Mouse (Mus musculus): ENCODE results near the gene Psmb2. TPM values are rescaled to one million over a fixed set of nuclear protein-coding genes. Genes with fewer than 3 reads are reported as not detected.
A peak's percentile ranks its signal among the peaks of the same experiment; 100 is the strongest.

Psmb2 gene
- polyA plus RNA-seq (2015; fragmentation: Nextera tagmentation; extraction: Ambion mirVana), result 447 and 451 TPM in 2 replicates

DNA sequence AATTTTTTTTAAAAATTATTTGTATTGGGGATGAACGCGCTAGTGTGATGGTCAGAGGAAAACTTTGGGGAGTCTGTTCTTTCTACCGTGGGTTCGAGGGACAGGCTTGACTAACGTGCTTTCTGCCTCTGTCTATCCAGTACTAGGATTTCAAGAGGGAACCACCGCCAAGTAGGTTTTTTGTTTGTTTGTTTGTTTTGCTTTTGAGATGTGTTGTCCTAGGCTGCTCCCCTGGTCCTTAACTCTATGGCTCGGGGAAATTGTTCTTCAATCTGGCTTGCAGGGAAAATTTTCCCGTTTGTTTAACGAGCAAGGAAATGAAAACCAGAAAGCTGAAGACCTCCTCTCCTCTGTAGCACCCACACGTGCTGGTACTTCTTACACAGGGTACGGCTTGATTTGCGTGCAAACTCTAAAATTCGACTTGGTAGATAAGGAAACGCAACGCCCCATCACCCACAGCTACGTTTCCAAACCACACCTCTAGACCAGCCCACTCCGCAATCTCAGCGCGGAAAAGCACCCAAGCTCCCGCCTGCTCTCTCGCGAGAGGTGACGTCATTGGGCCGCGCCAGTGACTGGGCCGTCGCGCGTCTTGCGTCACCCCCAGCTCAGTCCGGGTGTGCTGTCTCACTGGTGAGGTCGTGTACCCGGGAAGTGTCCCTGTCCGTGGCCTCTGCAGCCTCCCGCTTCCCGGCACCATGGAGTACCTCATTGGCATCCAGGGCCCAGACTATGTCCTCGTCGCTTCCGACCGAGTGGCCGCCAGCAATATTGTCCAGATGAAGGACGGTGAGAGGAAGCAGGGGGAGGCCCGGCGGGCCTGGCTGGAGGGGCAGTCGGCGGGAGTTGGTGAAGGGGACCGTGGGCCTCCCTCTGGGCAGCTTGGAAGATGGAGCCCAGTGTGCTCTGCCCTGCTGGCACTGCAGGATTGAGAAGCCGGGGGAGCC lies at the start of gene Psmb2:
Gene Psmb2 (plus strand): TSS at position 577 of the 950 bp plus-strand sequence.
- Histone ChIP-seq H3K9ac (ENCODE audit: low read length) (peak within 1 kb of the TSS; percentile 99), H3K27me3 (ENCODE audit: control insufficient read depth, insufficient read depth, low read depth, low read length) (no peaks in the 10 kb centered on the region), H3K27ac (ENCODE audit: low read length) (peak within 1 kb of the TSS; percentile 85), H3K4me2 (ENCODE audit: low read depth, low read length) (peak within 1 kb of the TSS; percentile 97), H3K9me3 (ENCODE audit: control insufficient read depth, low read length) (no peaks in the 10 kb centered on the region), H3K36me3 (ENCODE audit: control insufficient read depth, insufficient read depth, low read length) (no peaks in the 10 kb centered on the region), H3K4me3 (ENCODE audit: low read length) (peak within 1 kb of the TSS; percentile 100), H3K4me1 (replicated peaks; ENCODE audit: control insufficient read depth, insufficient read depth, low read length) (peaks cover 7% of the 10 kb centered on the region; the same call in 1 of the 2 replicates)
- 3% methylated on average over 48 of the region's 48 CpGs for WGBS
- ATAC-seq (ENCODE audit: low read depth), result peak; percentile 99

DNA sequence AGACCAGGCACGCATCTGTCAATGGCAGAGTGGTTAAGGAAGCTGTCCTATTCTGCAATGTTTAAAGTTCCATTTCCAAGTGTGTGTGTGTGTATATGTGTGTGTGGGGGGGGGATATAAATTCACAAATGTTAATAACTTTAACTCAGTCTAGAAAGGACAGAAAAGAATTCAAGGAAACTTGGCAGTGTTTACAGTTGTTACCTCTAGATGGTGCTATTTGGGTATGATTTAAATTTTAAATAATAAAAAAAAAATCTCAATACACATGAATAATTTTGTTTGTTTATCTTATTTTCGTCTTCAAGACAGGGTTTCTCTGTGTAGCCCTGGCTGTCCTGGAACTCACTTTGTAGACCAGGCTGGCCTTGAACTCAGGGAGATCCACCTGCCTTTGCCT lies 45.5 kb upstream of the Psmb2 start:
- Histone ChIP-seq H3K9ac (ENCODE audit: low read length) (no peak overlapping the region), H3K27ac (ENCODE audit: low read length) (no peak overlapping the region), H3K4me3 (ENCODE audit: low read length) (no peak overlapping the region), H3K4me1 (replicated peaks; ENCODE audit: control insufficient read depth, insufficient read depth, low read length) (no peaks in the 10 kb centered on the region; the same call in 1 of the 2 replicates), H3K27me3 (ENCODE audit: control insufficient read depth, insufficient read depth, low read depth, low read length) (no peaks in the 10 kb centered on the region), H3K4me2 (ENCODE audit: low read depth, low read length) (no peak overlapping the region), H3K36me3 (ENCODE audit: control insufficient read depth, insufficient read depth, low read length) (no peaks in the 10 kb centered on the region), H3K9me3 (ENCODE audit: control insufficient read depth, low read length) (no peaks in the 10 kb centered on the region)
- 34% methylated on average over 2 of the region's 2 CpGs for WGBS
- no peak for ATAC-seq (ENCODE audit: low read depth)

DNA sequence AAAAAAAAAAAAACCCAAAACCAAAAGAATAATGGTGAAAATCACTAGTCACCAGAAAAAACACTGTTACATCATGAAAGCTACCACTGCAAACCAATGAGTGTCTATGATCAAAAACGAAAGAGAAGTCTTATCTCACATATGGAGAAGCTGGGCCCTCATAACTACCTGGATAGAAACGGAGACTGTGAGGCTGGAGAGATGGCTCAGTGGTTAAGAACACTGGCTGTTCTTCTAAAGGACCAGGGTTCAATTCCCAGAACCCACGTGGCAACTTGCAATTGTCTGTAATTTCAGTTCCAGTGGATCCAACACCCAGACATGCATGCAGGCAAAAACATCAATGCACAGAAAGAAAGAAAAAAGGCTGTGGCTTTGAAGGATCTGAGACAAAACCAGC lies 44.8 kb upstream of the Psmb2 start:
- H3K27me3 ChIP-seq (ENCODE audit: control insufficient read depth, insufficient read depth, low read depth, low read length), result no peaks in the 10 kb centered on the region
- no peaks in the 10 kb centered on the region for H3K9me3 ChIP-seq (ENCODE audit: control insufficient read depth, low read length)
- H3K9ac ChIP-seq (ENCODE audit: low read length), result no peak overlapping the region
- H3K4me2 ChIP-seq (ENCODE audit: low read depth, low read length), result no peak overlapping the region
- no peak overlapping the region for H3K27ac ChIP-seq (ENCODE audit: low read length)
- no peaks in the 10 kb centered on the region for H3K4me1 ChIP-seq (replicated peaks; ENCODE audit: control insufficient read depth, insufficient read depth, low read length)
- no peak overlapping the region for H3K4me3 ChIP-seq (ENCODE audit: low read length)
- ATAC-seq (ENCODE audit: low read depth), result no peak
- H3K36me3 ChIP-seq (ENCODE audit: control insufficient read depth, insufficient read depth, low read length), result no peaks in the 10 kb centered on the region
- 55% methylated on average over 3 of the region's 3 CpGs for WGBS

DNA sequence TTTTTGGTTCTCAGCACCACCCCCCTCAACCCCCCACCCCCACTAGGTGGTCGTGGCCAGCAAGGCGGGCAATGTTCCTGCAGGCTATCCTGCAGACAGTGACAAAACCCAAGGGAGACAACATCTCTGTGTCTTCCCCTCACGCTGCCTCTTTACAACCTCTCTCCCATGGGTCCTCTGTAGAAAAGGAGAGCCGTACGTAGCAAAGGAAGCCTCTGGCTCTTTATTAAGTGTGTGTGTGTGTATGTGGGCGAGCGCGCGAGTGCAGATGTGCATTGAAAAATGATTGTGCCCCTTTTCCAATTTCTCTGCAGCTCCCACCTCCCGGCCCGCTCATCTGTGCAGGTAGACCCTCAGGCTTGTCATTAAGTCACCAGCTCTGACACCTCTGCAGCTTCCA lies 41.1 kb upstream of the Psmb2 start:
- ATAC-seq (ENCODE audit: low read depth), result no peak
- Histone ChIP-seq H3K9ac (ENCODE audit: low read length) (no peak overlapping the region), H3K27ac (ENCODE audit: low read length) (no peak overlapping the region), H3K9me3 (ENCODE audit: control insufficient read depth, low read length) (no peaks in the 10 kb centered on the region), H3K27me3 (ENCODE audit: control insufficient read depth, insufficient read depth, low read depth, low read length) (no peaks in the 10 kb centered on the region), H3K4me2 (ENCODE audit: low read depth, low read length) (no peak overlapping the region), H3K4me1 (replicated peaks; ENCODE audit: control insufficient read depth, insufficient read depth, low read length) (no peaks in the 10 kb centered on the region), H3K36me3 (ENCODE audit: control insufficient read depth, insufficient read depth, low read length) (no peaks in the 10 kb centered on the region), H3K4me3 (ENCODE audit: low read length) (no peak overlapping the region)
- 25% methylated on average over 11 of the region's 11 CpGs for WGBS

DNA sequence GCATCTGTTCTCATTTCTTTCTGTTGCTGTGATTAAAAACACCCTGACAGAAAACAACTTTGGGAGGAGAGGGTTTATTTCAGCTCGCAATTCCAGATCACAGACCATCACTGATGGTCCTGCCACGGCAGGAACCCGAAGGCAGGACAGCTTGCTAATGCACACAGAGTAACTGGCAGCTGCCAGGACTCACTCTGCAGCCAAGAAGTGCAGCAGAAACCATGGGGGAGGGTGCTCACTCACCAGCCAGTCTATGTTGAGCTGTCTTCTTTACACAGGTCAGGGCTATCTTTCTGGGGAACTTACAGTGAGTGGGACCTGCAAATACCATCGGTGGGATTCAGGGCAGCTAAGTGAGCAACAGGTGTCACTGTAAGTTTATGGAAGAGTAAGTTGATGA lies 40.0 kb upstream of the Psmb2 start:
- H3K4me3 ChIP-seq (ENCODE audit: low read length), result no peak overlapping the region
- no peaks in the 10 kb centered on the region for H3K27me3 ChIP-seq (ENCODE audit: control insufficient read depth, insufficient read depth, low read depth, low read length)
- WGBS, result 47% methylated on average over 4 of the region's 4 CpGs
- ATAC-seq (ENCODE audit: low read depth), result no peak
- no peak overlapping the region for H3K9ac ChIP-seq (ENCODE audit: low read length)
- H3K4me1 ChIP-seq (replicated peaks; ENCODE audit: control insufficient read depth, insufficient read depth, low read length), result no peaks in the 10 kb centered on the region
- no peaks in the 10 kb centered on the region for H3K36me3 ChIP-seq (ENCODE audit: control insufficient read depth, insufficient read depth, low read length)
- no peak overlapping the region for H3K27ac ChIP-seq (ENCODE audit: low read length)
- H3K9me3 ChIP-seq (ENCODE audit: control insufficient read depth, low read length), result no peaks in the 10 kb centered on the region
- no peak overlapping the region for H3K4me2 ChIP-seq (ENCODE audit: low read depth, low read length)

DNA sequence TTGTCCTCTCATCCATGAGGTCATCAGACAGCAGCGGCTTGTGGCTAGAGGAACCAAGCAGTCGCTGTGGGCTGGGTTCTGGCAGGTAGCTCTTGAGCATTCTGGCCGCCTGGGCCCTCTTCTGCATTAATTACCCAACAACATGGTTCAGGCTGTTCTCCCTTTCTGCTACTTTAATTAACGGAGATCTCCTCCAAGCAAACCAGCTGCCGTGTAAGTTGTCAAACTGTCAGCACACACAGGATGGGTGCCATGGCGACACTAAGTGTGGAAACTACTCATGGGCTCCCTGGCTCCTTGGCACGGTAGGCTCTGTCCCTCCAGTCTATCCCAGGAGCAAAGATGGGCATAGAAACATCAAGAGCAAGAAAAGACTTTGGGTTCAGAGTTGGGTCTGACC lies 38.1 kb upstream of the Psmb2 start:
- 48% methylated on average over 7 of the region's 7 CpGs for WGBS
- no peak overlapping the region for H3K27ac ChIP-seq (ENCODE audit: low read length)
- no peak overlapping the region for H3K4me2 ChIP-seq (ENCODE audit: low read depth, low read length)
- ATAC-seq (ENCODE audit: low read depth), result no peak
- H3K4me1 ChIP-seq (replicated peaks; ENCODE audit: control insufficient read depth, insufficient read depth, low read length), result no peaks in the 10 kb centered on the region
- no peaks in the 10 kb centered on the region for H3K27me3 ChIP-seq (ENCODE audit: control insufficient read depth, insufficient read depth, low read depth, low read length)
- H3K9ac ChIP-seq (ENCODE audit: low read length), result no peak overlapping the region
- no peaks in the 10 kb centered on the region for H3K9me3 ChIP-seq (ENCODE audit: control insufficient read depth, low read length)
- H3K4me3 ChIP-seq (ENCODE audit: low read length), result no peak overlapping the region
- no peaks in the 10 kb centered on the region for H3K36me3 ChIP-seq (ENCODE audit: control insufficient read depth, insufficient read depth, low read length)

DNA sequence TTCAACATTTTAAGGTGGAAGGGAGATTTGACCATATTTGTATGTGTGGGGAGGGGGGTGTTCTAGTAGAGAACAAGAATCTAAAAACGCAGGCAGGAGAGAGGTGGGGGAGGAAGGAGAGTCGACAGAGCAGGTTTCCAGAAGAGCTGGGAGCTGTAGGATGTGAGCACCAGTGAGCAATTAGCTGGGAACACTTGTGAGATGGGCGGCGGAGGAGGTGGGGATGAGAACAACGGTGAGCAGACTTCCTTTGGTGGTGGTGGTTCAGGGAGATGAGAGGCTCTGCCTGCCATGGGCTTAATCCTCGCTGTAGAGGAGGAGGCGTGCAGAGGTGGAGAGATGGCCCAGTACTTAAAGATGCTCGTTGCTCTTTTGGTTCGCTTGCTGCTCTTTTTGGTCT lies 35.5 kb upstream of the Psmb2 start:
- 43% methylated on average over 9 of the region's 9 CpGs for WGBS
- Histone ChIP-seq H3K4me3 (ENCODE audit: low read length) (no peak overlapping the region), H3K36me3 (ENCODE audit: control insufficient read depth, insufficient read depth, low read length) (no peaks in the 10 kb centered on the region), H3K9ac (ENCODE audit: low read length) (no peak overlapping the region), H3K27me3 (ENCODE audit: control insufficient read depth, insufficient read depth, low read depth, low read length) (no peaks in the 10 kb centered on the region), H3K9me3 (ENCODE audit: control insufficient read depth, low read length) (no peaks in the 10 kb centered on the region), H3K4me2 (ENCODE audit: low read depth, low read length) (no peak overlapping the region), H3K4me1 (replicated peaks; ENCODE audit: control insufficient read depth, insufficient read depth, low read length) (no peaks in the 10 kb centered on the region), H3K27ac (ENCODE audit: low read length) (no peak overlapping the region)
- ATAC-seq (ENCODE audit: low read depth), result no peak

DNA sequence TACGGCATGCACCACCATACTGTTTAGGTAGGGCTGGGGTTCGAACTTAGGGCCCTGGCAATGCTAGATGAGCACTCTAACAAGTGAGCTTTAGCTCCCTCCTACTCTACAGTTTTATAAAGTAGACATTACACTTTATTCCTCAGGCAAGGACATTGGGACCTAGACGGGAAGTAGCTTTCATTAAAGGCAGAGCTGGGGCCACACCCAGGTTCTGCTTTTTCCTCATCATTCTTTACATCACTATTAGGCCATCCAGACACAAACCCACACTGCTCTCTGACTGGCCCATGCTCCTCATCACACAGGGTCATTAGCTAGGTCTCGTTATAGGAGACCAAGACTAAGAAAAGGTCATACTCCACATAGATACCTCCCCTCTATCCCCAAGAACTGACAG lies 33.6 kb upstream of the Psmb2 start:
- Histone ChIP-seq H3K36me3 (ENCODE audit: control insufficient read depth, insufficient read depth, low read length) (no peaks in the 10 kb centered on the region), H3K9ac (ENCODE audit: low read length) (no peak overlapping the region), H3K9me3 (ENCODE audit: control insufficient read depth, low read length) (no peaks in the 10 kb centered on the region), H3K4me2 (ENCODE audit: low read depth, low read length) (no peak overlapping the region), H3K4me3 (ENCODE audit: low read length) (no peak overlapping the region), H3K27ac (ENCODE audit: low read length) (no peak overlapping the region), H3K4me1 (replicated peaks; ENCODE audit: control insufficient read depth, insufficient read depth, low read length) (no peaks in the 10 kb centered on the region), H3K27me3 (ENCODE audit: control insufficient read depth, insufficient read depth, low read depth, low read length) (no peaks in the 10 kb centered on the region; the same call in 1 of the 2 replicates)
- 65% methylated on average over 4 of the region's 4 CpGs for WGBS
- no peak for ATAC-seq (ENCODE audit: low read depth)

DNA sequence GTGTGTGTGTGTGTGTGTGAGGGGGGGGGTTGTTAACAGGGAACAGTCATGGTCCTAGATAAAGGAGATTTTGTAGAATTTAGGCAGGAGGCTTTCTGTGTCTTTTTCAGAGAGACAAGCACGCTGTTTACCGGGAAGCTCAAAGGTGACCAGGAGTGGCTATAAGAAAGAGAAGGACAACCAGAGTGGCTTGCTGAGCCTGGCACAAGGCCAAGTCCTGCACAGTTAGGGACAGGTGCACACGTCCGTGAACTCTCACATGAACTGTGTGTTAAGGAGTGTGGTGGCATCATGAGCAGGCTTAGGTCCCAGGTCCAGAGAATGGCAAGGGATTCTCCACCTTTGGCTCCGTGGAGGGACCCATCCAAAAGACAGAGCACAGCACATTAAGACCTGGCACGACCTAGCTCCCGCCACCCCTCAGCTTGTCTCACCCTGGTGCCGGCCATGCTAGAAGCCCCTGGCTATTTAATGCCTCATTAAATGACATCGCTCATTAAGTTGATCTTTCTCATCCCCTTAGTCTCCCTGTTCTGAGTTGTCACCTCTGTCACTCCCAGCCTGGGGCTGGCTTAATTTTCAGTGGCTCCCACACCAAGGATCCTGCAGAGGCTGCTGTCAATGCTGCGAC lies 33.0 kb upstream of the Psmb2 start:
- no peak overlapping the region for H3K9ac ChIP-seq (ENCODE audit: low read length)

More for the DNA sequence above, 33.0 kb upstream of the Psmb2 start:
- Histone ChIP-seq H3K4me2 (ENCODE audit: low read depth, low read length) (no peak overlapping the region), H3K27me3 (ENCODE audit: control insufficient read depth, insufficient read depth, low read depth, low read length) (peaks cover 2% of the 10 kb centered on the region; the same call in 1 of the 2 replicates), H3K4me3 (ENCODE audit: low read length) (no peak overlapping the region), H3K4me1 (replicated peaks; ENCODE audit: control insufficient read depth, insufficient read depth, low read length) (no peaks in the 10 kb centered on the region), H3K9me3 (ENCODE audit: control insufficient read depth, low read length) (no peaks in the 10 kb centered on the region), H3K27ac (ENCODE audit: low read length) (no peak overlapping the region), H3K36me3 (ENCODE audit: control insufficient read depth, insufficient read depth, low read length) (no peaks in the 10 kb centered on the region)
- ATAC-seq (ENCODE audit: low read depth), result no peak
- WGBS, result 76% methylated on average over 10 of the region's 10 CpGs
